Mouse (Mus musculus) C2C12 (cell line): ENCODE measurements at regions not wholly inside any gene's neighbourhood (a gene's known extent, or its start where the extent isn't known, plus 50 kb on each side); places are given as distances from the start of the nearest gene placed in this dataset.

ENCODE experiments used
- CEBPB ChIP-seq: IDR thresholded peaks from one replicate; pipeline ENCODE4 v1.6.1; 2011; ENCODE audit warnings: low read depth, mild to moderate bottlenecking, control low read depth, moderate library complexity
- CTCF ChIP-seq: IDR thresholded peaks from one replicate; pipeline ENCODE4 v1.5.1; 2011; ENCODE audit not compliant: control insufficient read depth, insufficient read depth, insufficient read length
- MAX ChIP-seq: IDR thresholded peaks from one replicate; pipeline ENCODE4 v1.6.1; 2011; ENCODE audit warnings: mild to moderate bottlenecking, control low read depth
- MYOD1 ChIP-seq: IDR thresholded peaks from one replicate; pipeline ENCODE4 v1.6.1; 2011; ENCODE audit warnings: low read depth; ENCODE audit not compliant: control insufficient read depth, insufficient read length
- MYOG ChIP-seq: IDR thresholded peaks from one replicate; pipeline ENCODE4 v1.6.1; 2011; ENCODE audit not compliant: control insufficient read depth, insufficient read length; ENCODE audit errors: extremely low read depth
- USF1 ChIP-seq: IDR thresholded peaks from one replicate; pipeline ENCODE4 v1.6.1; 2011; ENCODE audit warnings: low read depth, mild to moderate bottlenecking, control low read depth, moderate library complexity

- TF ChIP-seq CTCF: no peak
- no peak for TF ChIP-seq MYOD1
- TF ChIP-seq MAX: no peak
- TF ChIP-seq CEBPB: no peak
- no peak for TF ChIP-seq USF1
- no peak for TF ChIP-seq MYOG
Observed at GRCm38 (mm10) chr4:7157883-7158282, 1081.0 kb downstream of the Car8 start.
